Mouse (Mus musculus) hindbrain, embryonic 12.5 days (tissue): ENCODE measurements around the gene Gk. TPM values are rescaled to one million over a fixed set of nuclear protein-coding genes. Genes with fewer than 3 reads are reported as not detected.

Experiments used
- ATAC-seq: fragments of 200-750 bp; cut with Nextera tagmentation; 2 replicates; pipeline ENCODE4 v1.8.0; 2017; ENCODE audit warnings: moderate TSS enrichment; ENCODE audit not compliant: low FRiP score
- H3K27ac ChIP-seq: fragments of 300-500 bp; sonication (generic); 2 replicates; pipeline ENCODE4 v1.5.1; 2016; ENCODE audit warnings: mild to moderate bottlenecking
- H3K27me3 ChIP-seq: fragments of 300-500 bp; sonication (generic); 2 replicates; pipeline ENCODE4 v1.6.1; 2016; ENCODE audit warnings: mild to moderate bottlenecking
- H3K36me3 ChIP-seq: fragments of 300-500 bp; sonication (generic); 2 replicates; pipeline ENCODE4 v1.6.1; 2016; ENCODE audit warnings: mild to moderate bottlenecking
- H3K4me1 ChIP-seq: fragments of 300-500 bp; sonication (generic); 2 replicates; pipeline ENCODE4 v1.6.1; 2016
- H3K4me2 ChIP-seq: fragments of 300-500 bp; sonication (generic); replicated peaks from 2 replicates; pipeline ENCODE4 v1.6.1; 2016; ENCODE audit warnings: mild to moderate bottlenecking
- H3K4me3 ChIP-seq: fragments of 300-500 bp; sonication (generic); 2 replicates; pipeline ENCODE4 v1.5.1; 2016; ENCODE audit warnings: mild to moderate bottlenecking
- H3K9ac ChIP-seq: fragments of 300-500 bp; sonication (generic); 2 replicates; pipeline ENCODE4 v1.6.1; 2016; ENCODE audit warnings: mild to moderate bottlenecking, moderate library complexity
- H3K9me3 ChIP-seq: fragments of 300-500 bp; sonication (generic); replicated peaks from 2 replicates; pipeline ENCODE4 v1.6.1; 2016; ENCODE audit warnings: mild to moderate bottlenecking
- WGBS: fragments of 180-500 bp; shearing (Covaris S2); methylation state at CpG from one replicate; pipeline ENCODE4 v1.1.7; 2016; 5-methylcytosine and 5-hydroxymethylcytosine counted together
- polyA plus RNA-seq: library from polyadenylated mRNA; unstranded; fragments of >200 nt; fragmentation: Nextera tagmentation; extraction: Ambion mirVana; gene quantifications from 2 replicates; pipeline ENCODE4 v1.2.1, GENCODE M21; 2016

Gk gene
- polyA plus RNA-seq, 1 experiment from 2014 or later: 6.9 TPM

DNA sequence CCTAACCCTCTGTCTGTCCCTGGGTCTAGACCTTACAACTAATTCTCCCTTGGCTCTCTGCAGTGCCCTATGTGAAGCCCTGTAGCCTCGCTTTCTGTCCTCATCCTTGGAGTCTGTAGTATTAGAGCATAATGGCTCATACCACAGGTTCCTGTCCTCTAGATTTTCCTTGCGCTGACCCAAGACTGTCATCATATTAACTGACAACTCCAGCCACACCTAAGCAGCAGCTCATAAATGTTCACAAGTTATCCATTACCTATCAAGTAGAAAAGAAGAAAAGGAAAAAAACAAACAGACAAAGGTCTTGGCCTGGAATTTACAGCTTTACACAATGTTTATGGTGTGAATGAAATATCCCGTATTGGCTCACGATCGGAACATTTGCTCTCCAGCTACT is 43.4 kb downstream of the Gk start:
- 88% methylated on average over 5 of the region's 5 CpGs for WGBS

GRCm38 (mm10) chrX:85731133-85731938 is 45.3 kb downstream of the Gk start:
- no peaks in the 10 kb centered on the region for H3K4me1 ChIP-seq
- no peak overlapping the region for H3K9ac ChIP-seq
- no peaks in the 10 kb centered on the region for H3K9me3 ChIP-seq
- H3K36me3 ChIP-seq: no peaks in the 10 kb centered on the region
- H3K27me3 ChIP-seq: no peaks in the 10 kb centered on the region
- no peak for ATAC-seq
- H3K4me2 ChIP-seq: no peak overlapping the region
- 89% methylated on average over 9 of the region's 9 CpGs for WGBS
- no peak overlapping the region for H3K27ac ChIP-seq
- H3K4me3 ChIP-seq: no peak overlapping the region

More for the DNA sequence above, 43.4 kb downstream of the Gk start:
- Histone ChIP-seq H3K36me3 (no peaks in the 10 kb centered on the region), H3K4me3 (no peak overlapping the region), H3K9ac (no peak overlapping the region), H3K27ac (no peak overlapping the region), H3K4me2 (no peak overlapping the region), H3K4me1 (no peaks in the 10 kb centered on the region), H3K27me3 (no peaks in the 10 kb centered on the region), H3K9me3 (no peaks in the 10 kb centered on the region)
- ATAC-seq: no peak

- Histone ChIP-seq H3K9me3 (no peaks in the 10 kb centered on the region), H3K27ac (no peak overlapping the region), H3K4me3 (no peak overlapping the region), H3K9ac (no peak overlapping the region), H3K27me3 (no peaks in the 10 kb centered on the region), H3K4me2 (no peak overlapping the region), H3K36me3 (no peaks in the 10 kb centered on the region), H3K4me1 (no peaks in the 10 kb centered on the region)
- ATAC-seq: no peak
These were observed 55.4 kb downstream of the Gk start for GRCm38 (mm10) chrX:85721226-85721625.

DNA sequence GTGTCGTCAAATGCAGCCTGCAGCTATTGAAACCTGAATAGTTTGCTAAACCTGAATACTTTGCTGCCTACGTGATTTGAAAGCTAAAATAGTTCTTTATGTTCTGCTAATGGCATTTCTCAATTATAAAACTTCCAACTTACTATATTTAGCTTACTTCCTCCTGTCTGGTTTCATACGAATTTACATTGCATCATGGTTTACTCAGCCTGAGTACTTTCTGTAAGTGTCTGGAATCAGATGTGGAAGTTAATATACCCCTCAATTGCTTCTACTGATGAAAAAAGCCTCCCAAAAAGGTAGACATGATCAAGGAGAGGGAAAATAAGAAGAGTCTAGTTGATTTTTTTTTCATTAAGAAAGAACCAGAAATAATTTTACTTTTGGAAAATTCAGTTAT is 66.2 kb downstream of the Gk start:
- no peak overlapping the region for H3K4me3 ChIP-seq
- H3K9ac ChIP-seq: no peak overlapping the region
- no peak for ATAC-seq
- no peaks in the 10 kb centered on the region for H3K4me1 ChIP-seq
- 86% methylated on average over 3 of the region's 3 CpGs for WGBS
- H3K27me3 ChIP-seq: no peaks in the 10 kb centered on the region
- H3K4me2 ChIP-seq: no peak overlapping the region
- H3K27ac ChIP-seq: no peak overlapping the region
- H3K36me3 ChIP-seq: no peaks in the 10 kb centered on the region
- no peaks in the 10 kb centered on the region for H3K9me3 ChIP-seq

GRCm38 (mm10) chrX:85705715-85706114 is 70.9 kb downstream of the Gk start:
- Histone ChIP-seq H3K9me3 (no peaks in the 10 kb centered on the region), H3K4me3 (no peak overlapping the region), H3K27ac (no peak overlapping the region), H3K9ac (no peak overlapping the region), H3K4me2 (no peak overlapping the region), H3K36me3 (no peaks in the 10 kb centered on the region), H3K27me3 (no peaks in the 10 kb centered on the region), H3K4me1 (no peaks in the 10 kb centered on the region)
- no peak for ATAC-seq
- 94% methylated on average over 3 of the region's 3 CpGs for WGBS

- Histone ChIP-seq H3K4me3 (no peak overlapping the region), H3K27me3 (no peaks in the 10 kb centered on the region), H3K27ac (no peak overlapping the region), H3K4me1 (no peaks in the 10 kb centered on the region), H3K9ac (no peak overlapping the region), H3K4me2 (no peak overlapping the region), H3K9me3 (no peaks in the 10 kb centered on the region), H3K36me3 (no peaks in the 10 kb centered on the region)
- no peak for ATAC-seq
- WGBS: 59% methylated on average over 2 of the region's 2 CpGs
These were observed 92.9 kb downstream of the Gk start for GRCm38 (mm10) chrX:85683723-85684122.

DNA sequence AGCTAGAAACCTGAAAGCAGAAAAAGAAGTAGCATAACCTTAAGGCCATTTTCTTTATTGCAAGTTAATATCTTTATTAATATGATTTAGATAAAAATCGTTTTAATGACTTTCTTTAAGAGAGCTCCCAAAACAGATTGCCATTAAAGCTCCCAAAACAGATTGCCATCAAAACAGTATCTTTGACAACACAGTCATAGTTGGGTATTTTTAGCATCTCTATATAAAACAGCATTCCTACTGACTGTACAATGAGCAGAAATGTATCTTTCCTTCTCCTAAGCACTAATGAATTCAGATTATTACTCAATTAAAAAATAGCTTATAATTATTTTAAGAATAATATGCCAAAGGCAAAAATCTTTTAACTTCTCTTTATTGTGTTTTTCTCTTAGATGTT is 94.5 kb downstream of the Gk start:
- Histone ChIP-seq H3K9ac (no peak overlapping the region), H3K4me1 (no peaks in the 10 kb centered on the region), H3K36me3 (no peaks in the 10 kb centered on the region), H3K4me2 (no peak overlapping the region), H3K27me3 (no peaks in the 10 kb centered on the region), H3K4me3 (no peak overlapping the region), H3K27ac (no peak overlapping the region), H3K9me3 (no peaks in the 10 kb centered on the region)
- WGBS: 68% methylated on average over 1 of the region's 1 CpGs
- no peak for ATAC-seq

DNA sequence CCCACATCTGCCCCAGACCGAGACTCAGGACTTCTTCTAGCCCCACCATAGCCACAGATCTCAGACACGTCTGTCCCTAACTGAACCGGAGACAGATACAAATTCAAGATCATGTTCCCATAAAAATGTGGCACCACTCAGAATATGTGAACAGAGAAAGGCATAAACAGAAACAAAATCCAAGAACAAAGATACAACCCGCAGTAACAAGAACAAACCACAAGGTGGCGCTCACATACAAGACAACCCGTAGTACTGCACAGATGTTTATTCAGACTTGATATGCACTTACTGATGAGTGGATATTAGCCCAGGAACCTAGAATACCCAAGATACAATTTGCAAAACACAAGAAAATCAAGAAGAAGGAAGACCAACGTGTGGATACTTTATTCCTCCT is 99.8 kb downstream of the Gk start:
- no peak overlapping the region for H3K4me3 ChIP-seq
- no peak overlapping the region for H3K27ac ChIP-seq
- H3K9ac ChIP-seq: no peak overlapping the region
- no peak for ATAC-seq
- no peaks in the 10 kb centered on the region for H3K36me3 ChIP-seq
- no peaks in the 10 kb centered on the region for H3K9me3 ChIP-seq
- no peaks in the 10 kb centered on the region for H3K4me1 ChIP-seq
- WGBS: 23% methylated on average over 7 of the region's 7 CpGs
- H3K4me2 ChIP-seq: no peak overlapping the region
- no peaks in the 10 kb centered on the region for H3K27me3 ChIP-seq

Other genes starting within 250 kb of the Gk start
- 5.8 and 7.5 TPM in 2 replicates for gene Tab3, start 202.8 kb downstream of the Gk start, polyA plus RNA-seq
- gene 5430427O19Rik, start 93.5 kb upstream of the Gk start, polyA plus RNA-seq: 0.12 TPM in 1 of 2 replicates, not detected in the other